Mouse (Mus musculus) splenic B cell, adult 2 months (primary cell): ENCODE data around the gene Rgs19.

Source experiments
- DNase-seq: peaks from one replicate; pipeline ENCODE4 v3.0.0-alpha.2; 2011; ENCODE audit warnings: low read depth, low spot score
- H3K27me3 ChIP-seq: 2 replicates; pipeline ENCODE4 v1.6.1; 2012; ENCODE audit warnings: mild to moderate bottlenecking, low read length, moderate library complexity, mixed read lengths; ENCODE audit not compliant: control insufficient read depth, poor library complexity, insufficient read depth, severe bottlenecking
- H3K36me3 ChIP-seq: 2 replicates; pipeline ENCODE4 v1.6.1; 2012; ENCODE audit warnings: mild to moderate bottlenecking, low read length, moderate library complexity, mixed read lengths; ENCODE audit not compliant: control insufficient read depth, poor library complexity, insufficient read depth, severe bottlenecking

Rgs19 gene

GRCm38 (mm10) chr2:181692304-181692703, 1.5 kb downstream of the Rgs19 start:
- DNase-seq = no peak
- no peaks in the 10 kb centered on the region for H3K36me3 ChIP-seq
- no peaks in the 10 kb centered on the region for H3K27me3 ChIP-seq

GRCm38 (mm10) chr2:181691571-181691970, 2.2 kb downstream of the Rgs19 start:
- DNase-seq = peak; percentile 64
- Histone ChIP-seq H3K36me3 (no peaks in the 10 kb centered on the region; the same call in 1 of the 2 replicates), H3K27me3 (no peaks in the 10 kb centered on the region)

- no peaks in the 10 kb centered on the region; the same call in 1 of the 2 replicates for H3K36me3 ChIP-seq
- no peak for DNase-seq
- H3K27me3 ChIP-seq = no peaks in the 10 kb centered on the region
Measured at GRCm38 (mm10) chr2:181691083-181691482, 2.7 kb downstream of the Rgs19 start.

GRCm38 (mm10) chr2:181689466-181690160, 4.2 kb downstream of the Rgs19 start:
- DNase-seq = no peak
- H3K36me3 ChIP-seq = no peaks in the 10 kb centered on the region; the same call in 1 of the 2 replicates
- H3K27me3 ChIP-seq = no peaks in the 10 kb centered on the region

- no peaks in the 10 kb centered on the region; the same call in 1 of the 2 replicates for H3K36me3 ChIP-seq
- H3K27me3 ChIP-seq = no peaks in the 10 kb centered on the region
- no peak for DNase-seq
Measured at GRCm38 (mm10) chr2:181687586-181687985, 6.2 kb downstream of the Rgs19 start.

- Histone ChIP-seq H3K27me3 (no peaks in the 10 kb centered on the region), H3K36me3 (no peaks in the 10 kb centered on the region; the same call in 1 of the 2 replicates)
- DNase-seq = no peak
Measured at GRCm38 (mm10) chr2:181685686-181686085, 8.1 kb downstream of the Rgs19 start.

- Histone ChIP-seq H3K36me3 (no peaks in the 10 kb centered on the region; the same call in 1 of the 2 replicates), H3K27me3 (no peaks in the 10 kb centered on the region)
- DNase-seq = peak; percentile 23
Measured at GRCm38 (mm10) chr2:181684713-181685112, 9.1 kb downstream of the Rgs19 start.

- Histone ChIP-seq H3K27me3 (no peaks in the 10 kb centered on the region), H3K36me3 (no peaks in the 10 kb centered on the region; the same call in 1 of the 2 replicates)
- DNase-seq = no peak
Measured at GRCm38 (mm10) chr2:181683381-181683780, 10.4 kb downstream of the Rgs19 start.

- Histone ChIP-seq H3K36me3 (no peaks in the 10 kb centered on the region; the same call in 1 of the 2 replicates), H3K27me3 (no peaks in the 10 kb centered on the region)
- no peak for DNase-seq
Measured at GRCm38 (mm10) chr2:181681978-181682377, 11.8 kb downstream of the Rgs19 start.

- peak; percentile 20 for DNase-seq
- no peaks in the 10 kb centered on the region for H3K27me3 ChIP-seq
- H3K36me3 ChIP-seq = no peaks in the 10 kb centered on the region
Measured at GRCm38 (mm10) chr2:181680716-181681117, 13.1 kb downstream of the Rgs19 start.

GRCm38 (mm10) chr2:181679951-181680715, 13.6 kb downstream of the Rgs19 start, which contains the start of gene Tcea2:
Tcea2 (plus strand) TSS chr2:181680310.
- DNase-seq = peak; percentile 79
- H3K36me3 ChIP-seq = no peaks in the 10 kb centered on the region
- H3K27me3 ChIP-seq = no peaks in the 10 kb centered on the region

GRCm38 (mm10) chr2:181678780-181679179, 15.0 kb downstream of the Rgs19 start:
- Histone ChIP-seq H3K27me3 (no peaks in the 10 kb centered on the region), H3K36me3 (no peaks in the 10 kb centered on the region)
- DNase-seq = peak; percentile 88

- no peaks in the 10 kb centered on the region for H3K36me3 ChIP-seq
- H3K27me3 ChIP-seq = no peaks in the 10 kb centered on the region
- no peak for DNase-seq
Measured at GRCm38 (mm10) chr2:181677755-181678098, 16.1 kb downstream of the Rgs19 start.

GRCm38 (mm10) chr2:181677096-181677754, 16.6 kb downstream of the Rgs19 start:
- Histone ChIP-seq H3K36me3 (no peaks in the 10 kb centered on the region), H3K27me3 (no peaks in the 10 kb centered on the region)
- DNase-seq = no peak

- DNase-seq = no peak
- H3K36me3 ChIP-seq = no peaks in the 10 kb centered on the region
- no peaks in the 10 kb centered on the region for H3K27me3 ChIP-seq
Measured at GRCm38 (mm10) chr2:181676424-181676823, 17.4 kb downstream of the Rgs19 start.
